Mouse (Mus musculus): ENCODE measurements around the gene Gbf1. TPM values are rescaled to one million over a fixed set of nuclear protein-coding genes. Genes with fewer than 3 reads are reported as not detected.
A peak's percentile ranks its signal among the peaks of the same experiment; 100 is the strongest.
"Not testable (repeated sequence)": the region's sequence is repeated elsewhere in the genome, so short reads cannot be mapped to it uniquely, and the experiment has no call there.

Gene Gbf1
- polyA plus RNA-seq, 1 experiment from 2014 or later, result 47.2 TPM

DNA sequence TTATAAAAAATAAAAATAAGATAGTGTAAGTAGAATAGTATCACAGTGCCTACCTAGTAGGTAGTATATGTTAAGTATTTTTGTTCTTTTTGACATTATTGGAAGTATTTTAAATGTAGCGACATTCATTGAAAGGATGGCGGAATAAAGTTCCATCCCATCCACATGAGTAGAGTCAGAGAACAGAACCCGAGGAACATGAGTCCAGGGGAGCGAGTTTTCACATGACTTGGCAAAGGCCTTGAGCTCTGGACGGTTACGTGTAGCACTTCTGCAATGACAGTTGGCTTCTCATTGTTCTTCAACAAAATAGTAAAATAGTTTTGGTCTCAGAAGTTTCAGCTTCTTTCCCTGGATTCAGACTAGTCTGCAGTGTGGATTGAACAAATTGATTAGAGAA, 51.9 kb downstream of the Gbf1 start:
- no peak overlapping the region for H3K27ac ChIP-seq (ENCODE audit: low read length)
- no peak for ATAC-seq (ENCODE audit: low read depth)
- WGBS, result 91% methylated on average over 6 of the region's 6 CpGs
- H3K4me2 ChIP-seq (ENCODE audit: low read depth, low read length), result no peak overlapping the region
- no peak overlapping the region for H3K4me3 ChIP-seq (ENCODE audit: low read length)
- no peak overlapping the region for H3K9ac ChIP-seq (ENCODE audit: low read length)
- H3K36me3 ChIP-seq (ENCODE audit: control insufficient read depth, insufficient read depth, low read length), result no peaks in the 10 kb centered on the region
- H3K9me3 ChIP-seq (ENCODE audit: control insufficient read depth, low read length), result no peaks in the 10 kb centered on the region
- no peaks in the 10 kb centered on the region for H3K27me3 ChIP-seq (ENCODE audit: control insufficient read depth, insufficient read depth, low read depth, low read length)
- no peaks in the 10 kb centered on the region for H3K4me1 ChIP-seq (replicated peaks; ENCODE audit: control insufficient read depth, insufficient read depth, low read length)

GRCm38 (mm10) chr19:46205680-46206079, 53.4 kb downstream of the Gbf1 start:
- H3K4me2 ChIP-seq (ENCODE audit: low read depth, low read length), result no peak overlapping the region
- 96% methylated on average over 6 of the region's 6 CpGs for WGBS
- no peak for ATAC-seq (ENCODE audit: low read depth)

DNA sequence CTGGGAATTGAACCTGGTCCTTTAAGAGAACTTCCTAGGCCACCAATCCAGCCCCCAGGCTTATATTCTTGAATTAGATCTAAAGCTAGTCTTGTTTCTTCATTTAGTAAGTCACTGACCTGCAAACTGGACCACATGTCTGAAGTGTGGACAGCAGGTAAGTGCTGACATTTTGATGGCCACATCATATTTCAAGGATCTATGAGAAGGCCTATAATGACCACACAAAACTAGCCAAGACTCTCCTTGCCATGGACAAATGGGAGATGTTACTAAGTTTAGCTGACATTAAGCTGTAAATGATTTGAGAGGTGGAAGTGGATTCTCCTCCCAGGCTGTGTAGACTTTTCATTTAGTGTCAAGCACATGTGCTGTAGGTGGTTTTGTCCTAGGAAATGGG, 58.6 kb downstream of the Gbf1 start:
- Histone ChIP-seq H3K9me3 (ENCODE audit: control insufficient read depth, low read length) (no peaks in the 10 kb centered on the region), H3K27me3 (ENCODE audit: control insufficient read depth, insufficient read depth, low read depth, low read length) (no peaks in the 10 kb centered on the region), H3K4me3 (ENCODE audit: low read length) (no peak overlapping the region), H3K27ac (ENCODE audit: low read length) (no peak overlapping the region), H3K4me1 (replicated peaks; ENCODE audit: control insufficient read depth, insufficient read depth, low read length) (peaks cover 12% of the 10 kb centered on the region), H3K9ac (ENCODE audit: low read length) (no peak overlapping the region), H3K36me3 (ENCODE audit: control insufficient read depth, insufficient read depth, low read length) (no peaks in the 10 kb centered on the region), H3K4me2 (ENCODE audit: low read depth, low read length) (no peak overlapping the region)
- no peak for ATAC-seq (ENCODE audit: low read depth)

More at GRCm38 (mm10) chr19:46205680-46206079, 53.4 kb downstream of the Gbf1 start:
- H3K27me3 ChIP-seq (ENCODE audit: control insufficient read depth, insufficient read depth, low read depth, low read length), result no peaks in the 10 kb centered on the region
- no peak overlapping the region for H3K4me3 ChIP-seq (ENCODE audit: low read length)
- no peaks in the 10 kb centered on the region for H3K9me3 ChIP-seq (ENCODE audit: control insufficient read depth, low read length)
- H3K4me1 ChIP-seq (replicated peaks; ENCODE audit: control insufficient read depth, insufficient read depth, low read length), result no peaks in the 10 kb centered on the region
- no peak overlapping the region for H3K9ac ChIP-seq (ENCODE audit: low read length)
- no peaks in the 10 kb centered on the region for H3K36me3 ChIP-seq (ENCODE audit: control insufficient read depth, insufficient read depth, low read length)
- no peak overlapping the region for H3K27ac ChIP-seq (ENCODE audit: low read length)

DNA sequence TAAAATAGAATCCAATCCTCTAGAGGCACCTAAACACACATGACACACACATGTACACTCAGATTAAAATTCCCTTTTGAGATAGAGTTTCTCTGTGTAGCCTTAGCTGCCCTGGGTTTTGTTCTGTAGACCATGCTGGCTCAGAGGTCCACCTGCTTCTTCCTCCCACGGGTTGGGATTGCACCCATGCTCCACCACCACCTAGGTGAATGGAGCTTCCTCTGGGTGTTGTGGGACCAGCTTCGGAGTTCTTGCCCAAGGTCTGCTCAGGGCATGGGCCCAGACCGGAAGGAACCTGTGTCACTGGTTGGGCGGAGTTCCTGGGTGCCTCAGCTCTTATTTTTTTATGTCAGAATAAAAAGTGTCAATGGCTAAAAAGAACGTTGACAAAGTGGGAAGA, 62.2 kb downstream of the Gbf1 start:
- H3K4me3 ChIP-seq (ENCODE audit: low read length), result no peak overlapping the region
- peaks cover 17% of the 10 kb centered on the region for H3K4me1 ChIP-seq (replicated peaks; ENCODE audit: control insufficient read depth, insufficient read depth, low read length)
- WGBS, result 73% methylated on average over 5 of the region's 5 CpGs
- no peak overlapping the region for H3K27ac ChIP-seq (ENCODE audit: low read length)
- H3K27me3 ChIP-seq (ENCODE audit: control insufficient read depth, insufficient read depth, low read depth, low read length), result no peaks in the 10 kb centered on the region
- no peaks in the 10 kb centered on the region for H3K36me3 ChIP-seq (ENCODE audit: control insufficient read depth, insufficient read depth, low read length)
- H3K4me2 ChIP-seq (ENCODE audit: low read depth, low read length), result no peak overlapping the region
- no peaks in the 10 kb centered on the region for H3K9me3 ChIP-seq (ENCODE audit: control insufficient read depth, low read length)
- no peak for ATAC-seq (ENCODE audit: low read depth)
- H3K9ac ChIP-seq (ENCODE audit: low read length), result no peak overlapping the region

- peaks cover 17% of the 10 kb centered on the region for H3K4me1 ChIP-seq (replicated peaks; ENCODE audit: control insufficient read depth, insufficient read depth, low read length)
- no peaks in the 10 kb centered on the region for H3K27me3 ChIP-seq (ENCODE audit: control insufficient read depth, insufficient read depth, low read depth, low read length)
- peak overlapping the region; percentile 44 for H3K27ac ChIP-seq (ENCODE audit: low read length)
- H3K9ac ChIP-seq (ENCODE audit: low read length), result no peak overlapping the region
- 18% methylated on average over 3 of the region's 3 CpGs for WGBS
- H3K9me3 ChIP-seq (ENCODE audit: control insufficient read depth, low read length), result no peaks in the 10 kb centered on the region
- no peak overlapping the region for H3K4me2 ChIP-seq (ENCODE audit: low read depth, low read length)
- ATAC-seq (ENCODE audit: low read depth), result no peak; the same call in 1 of the 2 replicates
- H3K4me3 ChIP-seq (ENCODE audit: low read length), result no peak overlapping the region
- no peaks in the 10 kb centered on the region for H3K36me3 ChIP-seq (ENCODE audit: control insufficient read depth, insufficient read depth, low read length)
These were observed 63.1 kb downstream of the Gbf1 start for GRCm38 (mm10) chr19:46215401-46215800.

DNA sequence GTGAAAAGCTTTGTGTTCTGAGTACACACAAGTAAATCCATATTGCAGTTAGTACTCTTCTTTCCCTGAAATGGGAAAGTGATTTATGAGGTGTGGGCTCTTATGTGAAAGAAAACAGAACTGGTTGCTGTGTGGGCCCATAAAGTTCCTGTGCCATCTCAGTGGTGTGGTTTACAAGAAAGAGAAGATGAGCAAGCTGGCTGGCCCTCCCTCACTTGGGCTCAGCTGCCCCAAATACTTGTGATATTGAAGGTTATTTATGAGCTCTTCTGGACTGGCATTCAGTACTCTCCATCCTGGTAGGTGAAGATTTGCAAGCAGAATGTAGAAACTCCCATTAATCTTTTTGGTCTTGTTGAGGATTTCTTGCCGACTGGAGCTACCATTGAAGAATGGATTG, 64.4 kb downstream of the Gbf1 start:
- Histone ChIP-seq H3K27ac (ENCODE audit: low read length) (no peak overlapping the region), H3K9me3 (ENCODE audit: control insufficient read depth, low read length) (no peaks in the 10 kb centered on the region), H3K27me3 (ENCODE audit: control insufficient read depth, insufficient read depth, low read depth, low read length) (no peaks in the 10 kb centered on the region), H3K4me2 (ENCODE audit: low read depth, low read length) (no peak overlapping the region), H3K4me3 (ENCODE audit: low read length) (no peak overlapping the region), H3K36me3 (ENCODE audit: control insufficient read depth, insufficient read depth, low read length) (no peaks in the 10 kb centered on the region), H3K9ac (ENCODE audit: low read length) (no peak overlapping the region), H3K4me1 (replicated peaks; ENCODE audit: control insufficient read depth, insufficient read depth, low read length) (peaks cover 17% of the 10 kb centered on the region)
- no peak for ATAC-seq (ENCODE audit: low read depth)
- 50% methylated on average over 1 of the region's 1 CpGs for WGBS

DNA sequence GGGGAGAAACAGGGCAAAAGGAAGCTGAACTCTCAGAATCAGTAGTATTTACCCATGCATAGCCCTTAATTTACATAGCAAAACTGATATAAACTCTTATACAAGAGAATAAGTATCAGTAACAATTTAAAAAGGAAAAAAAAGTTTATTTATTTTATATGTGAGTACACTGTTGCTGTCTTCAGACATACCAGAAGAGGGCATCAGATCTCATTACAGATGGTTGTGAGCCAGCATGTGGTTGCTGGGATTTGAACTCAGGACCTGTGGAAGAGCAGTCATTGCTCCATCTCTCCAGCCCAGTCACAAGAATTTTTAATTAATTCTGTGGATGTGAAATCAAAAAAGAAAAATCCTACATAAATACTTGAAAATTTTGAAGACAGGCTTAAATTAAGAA, 65.0 kb downstream of the Gbf1 start:
- H3K9ac ChIP-seq (ENCODE audit: low read length); H3K4me2 ChIP-seq (ENCODE audit: low read depth, low read length); H3K4me3 ChIP-seq (ENCODE audit: low read length); H3K36me3 ChIP-seq (ENCODE audit: control insufficient read depth, insufficient read depth, low read length); H3K27ac ChIP-seq (ENCODE audit: low read length); H3K27me3 ChIP-seq (ENCODE audit: control insufficient read depth, insufficient read depth, low read depth, low read length); ATAC-seq (ENCODE audit: low read depth); H3K9me3 ChIP-seq (ENCODE audit: control insufficient read depth, low read length): not testable (repeated sequence)
- peaks cover 17% of the 10 kb centered on the region for H3K4me1 ChIP-seq (replicated peaks; ENCODE audit: control insufficient read depth, insufficient read depth, low read length)

GRCm38 (mm10) chr19:46220116-46220515, 67.8 kb downstream of the Gbf1 start:
- Histone ChIP-seq H3K4me2 (ENCODE audit: low read depth, low read length) (no peak overlapping the region), H3K4me1 (replicated peaks; ENCODE audit: control insufficient read depth, insufficient read depth, low read length) (peaks cover 13% of the 10 kb centered on the region), H3K27ac (ENCODE audit: low read length) (no peak overlapping the region), H3K27me3 (ENCODE audit: control insufficient read depth, insufficient read depth, low read depth, low read length) (no peaks in the 10 kb centered on the region), H3K9ac (ENCODE audit: low read length) (no peak overlapping the region), H3K36me3 (ENCODE audit: control insufficient read depth, insufficient read depth, low read length) (no peaks in the 10 kb centered on the region), H3K9me3 (ENCODE audit: control insufficient read depth, low read length) (no peaks in the 10 kb centered on the region), H3K4me3 (ENCODE audit: low read length) (no peak overlapping the region)
- no peak for ATAC-seq (ENCODE audit: low read depth)
- WGBS, result 82% methylated on average over 5 of the region's 5 CpGs

- Histone ChIP-seq H3K27ac (ENCODE audit: low read length) (no peak overlapping the region), H3K27me3 (ENCODE audit: control insufficient read depth, insufficient read depth, low read depth, low read length) (no peaks in the 10 kb centered on the region), H3K9me3 (ENCODE audit: control insufficient read depth, low read length) (no peaks in the 10 kb centered on the region), H3K4me2 (ENCODE audit: low read depth, low read length) (no peak overlapping the region), H3K4me3 (ENCODE audit: low read length) (no peak overlapping the region), H3K9ac (ENCODE audit: low read length) (no peak overlapping the region), H3K4me1 (replicated peaks; ENCODE audit: control insufficient read depth, insufficient read depth, low read length) (peaks cover 3% of the 10 kb centered on the region; the same call in 1 of the 2 replicates), H3K36me3 (ENCODE audit: control insufficient read depth, insufficient read depth, low read length) (no peaks in the 10 kb centered on the region)
- no peak for ATAC-seq (ENCODE audit: low read depth)
- WGBS, result 80% methylated on average over 4 of the region's 4 CpGs
These were observed 70.8 kb downstream of the Gbf1 start for GRCm38 (mm10) chr19:46223118-46223517.

- no peaks in the 10 kb centered on the region for H3K36me3 ChIP-seq (ENCODE audit: control insufficient read depth, insufficient read depth, low read length)
- H3K4me1 ChIP-seq (replicated peaks; ENCODE audit: control insufficient read depth, insufficient read depth, low read length), result peaks cover 3% of the 10 kb centered on the region; the same call in 1 of the 2 replicates
- peak; percentile 52; the same call in 1 of the 2 replicates for ATAC-seq (ENCODE audit: low read depth)
- no peaks in the 10 kb centered on the region for H3K9me3 ChIP-seq (ENCODE audit: control insufficient read depth, low read length)
- H3K9ac ChIP-seq (ENCODE audit: low read length), result no peak overlapping the region
- 56% methylated on average over 2 of the region's 2 CpGs for WGBS
- no peak overlapping the region for H3K27ac ChIP-seq (ENCODE audit: low read length)
- no peak overlapping the region for H3K4me3 ChIP-seq (ENCODE audit: low read length)
- no peak overlapping the region for H3K4me2 ChIP-seq (ENCODE audit: low read depth, low read length)
- H3K27me3 ChIP-seq (ENCODE audit: control insufficient read depth, insufficient read depth, low read depth, low read length), result no peaks in the 10 kb centered on the region
These were observed 72.6 kb downstream of the Gbf1 start for GRCm38 (mm10) chr19:46224882-46225281.

Data from lung, embryonic 16.5 days (tissue).